Mouse (Mus musculus): ENCODE measurements around the gene Sertad4.

The Sertad4 gene

GRCm38 (mm10) chr1:192851640-192852039 is 3.9 kb downstream of the Sertad4 start:
- peak in 1 of 2 experiments; percentile 48 for DNase-seq (ENCODE audit: low spot score in 2 of 2)

- DNase-seq (ENCODE audit: low spot score in 2 of 2), result no peak
These were observed 4.4 kb downstream of the Sertad4 start for GRCm38 (mm10) chr1:192851126-192851525.

- DNase-seq (ENCODE audit: low spot score in 2 of 2), result no peak
These were observed 5.9 kb downstream of the Sertad4 start for GRCm38 (mm10) chr1:192849616-192850015.

GRCm38 (mm10) chr1:192847254-192847653 is 8.3 kb downstream of the Sertad4 start:
- no peak for DNase-seq (ENCODE audit: low spot score in 2 of 2)

GRCm38 (mm10) chr1:192841094-192841813 is 14.3 kb downstream of the Sertad4 start:
- DNase-seq (ENCODE audit: low spot score in 2 of 2), result no peak

- DNase-seq (ENCODE audit: low spot score in 2 of 2), result no peak
These were observed 14.9 kb downstream of the Sertad4 start for GRCm38 (mm10) chr1:192840655-192841054.

- DNase-seq (ENCODE audit: low spot score in 2 of 2), result no peak
These were observed 20.3 kb downstream of the Sertad4 start for GRCm38 (mm10) chr1:192835211-192835681.

GRCm38 (mm10) chr1:192834361-192835210 is 21.0 kb downstream of the Sertad4 start:
- peak in 1 of 2 experiments; percentile 14 for DNase-seq (ENCODE audit: low spot score in 2 of 2)

GRCm38 (mm10) chr1:192833586-192833985 is 22.0 kb downstream of the Sertad4 start:
- no peak for DNase-seq (ENCODE audit: low spot score in 2 of 2)

- no peak for DNase-seq (ENCODE audit: low spot score in 2 of 2)
These were observed 22.5 kb downstream of the Sertad4 start for GRCm38 (mm10) chr1:192833097-192833496.

GRCm38 (mm10) chr1:192832338-192832737 is 23.2 kb downstream of the Sertad4 start:
- no peak for DNase-seq (ENCODE audit: low spot score in 2 of 2)

- no peak for DNase-seq (ENCODE audit: low spot score in 2 of 2)
These were observed 25.1 kb downstream of the Sertad4 start for GRCm38 (mm10) chr1:192830444-192830843.

GRCm38 (mm10) chr1:192828928-192829327 is 26.6 kb downstream of the Sertad4 start:
- DNase-seq (ENCODE audit: low spot score in 2 of 2), result no peak

GRCm38 (mm10) chr1:192827955-192828354 is 27.6 kb downstream of the Sertad4 start:
- DNase-seq (ENCODE audit: low spot score in 2 of 2), result no peak

- DNase-seq (ENCODE audit: low spot score in 2 of 2), result no peak
These were observed 29.8 kb downstream of the Sertad4 start for GRCm38 (mm10) chr1:192825746-192826145.

- DNase-seq (ENCODE audit: low spot score in 2 of 2), result no peak
These were observed 32.7 kb downstream of the Sertad4 start for GRCm38 (mm10) chr1:192822652-192823525.

- no peak for DNase-seq (ENCODE audit: low spot score in 2 of 2)
These were observed 33.3 kb downstream of the Sertad4 start for GRCm38 (mm10) chr1:192822309-192822651.

- no peak for DNase-seq (ENCODE audit: low spot score in 2 of 2)
These were observed 37.2 kb downstream of the Sertad4 start for GRCm38 (mm10) chr1:192818334-192818733.

GRCm38 (mm10) chr1:192815789-192816188 is 39.8 kb downstream of the Sertad4 start:
- no peak for DNase-seq (ENCODE audit: low spot score in 2 of 2)

GRCm38 (mm10) chr1:192814700-192815099 is 40.9 kb downstream of the Sertad4 start:
- DNase-seq (ENCODE audit: low spot score in 2 of 2), result no peak

- DNase-seq (ENCODE audit: low spot score in 2 of 2), result no peak
These were observed 42.8 kb downstream of the Sertad4 start for GRCm38 (mm10) chr1:192812758-192813157.

- DNase-seq (ENCODE audit: low spot score in 2 of 2), result no peak
These were observed 43.3 kb downstream of the Sertad4 start for GRCm38 (mm10) chr1:192812290-192812689.

All from urinary bladder, postnatal 36 days (tissue).